Mouse (Mus musculus): Measurements from ENCODE around the gene Aldoc. TPM values are rescaled to one million over a fixed set of nuclear protein-coding genes. Genes with fewer than 3 reads are reported as not detected.

The Aldoc gene
- polyA plus RNA-seq (2015; fragmentation: Nextera tagmentation; extraction: Ambion mirVana): 13.7 and 19.6 TPM in 2 replicates

DNA sequence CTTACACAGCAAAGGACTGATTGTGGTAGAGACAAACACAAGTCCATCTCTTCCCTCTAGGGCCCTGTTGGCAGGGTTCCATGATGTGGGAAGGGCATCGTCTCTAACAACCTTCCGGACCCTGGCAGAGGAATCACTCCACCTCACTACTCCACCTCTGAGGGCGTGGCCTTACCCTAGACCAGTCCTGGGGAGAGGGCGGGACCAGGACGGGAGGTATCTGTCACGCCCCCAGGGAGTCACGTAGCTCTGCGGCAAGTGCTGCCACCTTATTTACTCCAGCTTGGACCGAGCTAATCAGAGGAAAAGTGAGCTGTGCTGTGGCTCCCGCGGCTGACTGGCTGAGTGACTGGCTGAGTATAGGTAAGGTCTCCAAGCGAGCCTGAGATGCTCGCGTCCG is at the start of gene Aldoc:
Aldoc (plus strand) TSS at position 109 of the 400 bp plus-strand sequence.

DNA sequence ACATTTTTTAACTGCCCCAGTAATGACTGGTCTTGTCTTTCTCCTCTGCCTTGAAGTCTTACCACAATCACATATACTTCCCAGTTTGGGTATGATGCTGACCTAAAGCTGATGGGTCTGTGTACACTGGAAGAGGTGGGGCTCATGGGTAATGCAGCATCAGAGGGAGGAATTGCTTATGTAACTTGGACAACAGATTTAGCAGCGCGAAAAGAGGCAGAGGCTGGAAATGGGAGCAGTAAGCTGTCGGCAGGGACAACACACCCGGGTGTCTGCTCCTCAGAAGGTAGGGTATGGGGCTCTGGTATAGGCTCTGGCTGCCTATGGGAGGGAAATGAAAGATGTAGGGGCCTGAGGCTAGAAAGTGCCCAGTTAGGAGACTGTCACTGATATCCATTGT is 32.1 kb upstream of the Aldoc start, which contains the start of gene BC030499:
BC030499 (plus strand) TSS at position 188 of the 400 bp plus-strand sequence.

DNA sequence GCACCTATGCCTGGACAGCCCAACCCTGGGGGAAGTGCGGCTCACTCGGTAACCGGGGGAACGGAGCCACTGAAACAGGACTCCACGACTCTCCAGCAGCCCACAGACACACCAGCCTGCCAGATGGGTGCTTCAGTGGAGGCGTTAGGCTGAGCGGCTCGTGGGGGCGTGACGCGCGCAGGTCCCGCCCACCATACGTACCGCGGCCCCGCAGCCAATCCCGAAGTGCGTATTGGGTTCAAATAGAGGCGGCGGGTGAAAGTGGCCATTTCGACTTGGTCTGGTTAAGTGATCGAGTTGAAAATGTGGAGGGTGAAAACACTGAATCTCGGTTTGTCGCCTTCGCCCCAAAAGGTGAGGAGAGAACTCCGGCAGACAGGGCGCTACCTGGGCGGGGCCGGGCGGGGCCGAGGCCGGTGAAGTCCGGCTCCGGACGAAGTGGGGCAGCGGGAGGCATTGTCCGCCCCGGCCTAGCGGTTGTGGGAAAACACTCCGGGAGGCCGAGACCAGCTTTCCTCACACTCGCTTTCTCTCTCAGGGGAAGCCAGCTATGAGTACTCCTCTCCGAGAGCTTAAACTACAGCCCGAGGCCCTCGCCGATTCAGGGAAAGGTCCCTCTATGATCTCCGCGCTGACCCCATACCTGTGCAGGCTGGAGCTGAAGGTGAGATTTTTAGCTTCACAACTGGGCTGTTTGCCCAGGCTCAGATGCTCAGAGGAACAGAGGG is 21.2 kb upstream of the Aldoc start, which contains the start of gene Spag5:
Spag5 (plus strand) TSS at position 173 of the 728 bp plus-strand sequence.

DNA sequence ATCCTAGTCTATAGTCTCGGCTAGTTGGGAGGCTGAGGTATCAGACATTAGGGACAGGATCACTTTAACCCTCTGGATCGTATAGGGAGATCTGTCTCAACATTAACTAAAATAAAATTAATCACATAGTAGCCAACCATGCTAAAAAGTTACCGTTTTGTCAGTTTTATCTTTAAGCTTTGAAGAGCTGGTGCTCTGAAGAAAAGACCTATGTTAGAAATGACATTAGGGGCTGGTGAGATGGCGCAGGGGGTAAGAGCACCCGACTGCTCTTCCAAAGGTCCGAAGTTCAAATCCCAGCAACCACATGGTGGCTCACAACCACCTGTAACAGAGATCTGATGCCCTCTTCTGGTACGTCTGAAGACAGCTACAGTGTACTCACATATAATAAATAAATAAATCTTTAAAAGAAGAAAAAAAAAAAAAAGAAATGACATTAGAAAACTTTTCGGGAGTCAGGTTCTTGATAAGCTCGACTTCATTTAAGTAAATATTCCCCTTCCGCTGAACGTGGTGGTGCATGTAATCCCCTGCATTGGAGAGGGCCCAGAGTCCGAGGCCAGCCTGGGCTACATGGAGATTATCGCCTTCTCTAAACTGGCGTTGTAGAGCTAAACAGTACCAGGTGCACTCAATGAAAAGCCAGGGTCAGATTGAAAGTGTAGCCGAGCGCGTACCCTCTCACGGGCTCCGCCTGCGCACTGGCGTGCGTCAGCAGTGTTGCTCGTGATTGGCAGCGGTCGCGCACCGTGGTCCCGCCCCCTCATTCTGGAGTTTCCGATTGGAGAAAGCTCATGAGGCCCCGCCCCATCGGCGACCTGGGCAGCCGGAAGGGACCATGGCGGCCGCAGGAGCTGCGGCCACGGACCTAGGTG is 5.1 kb downstream of the Aldoc start, which contains the start of gene Pigs:
Pigs (plus strand) TSS at position 782 of the 878 bp plus-strand sequence.

DNA sequence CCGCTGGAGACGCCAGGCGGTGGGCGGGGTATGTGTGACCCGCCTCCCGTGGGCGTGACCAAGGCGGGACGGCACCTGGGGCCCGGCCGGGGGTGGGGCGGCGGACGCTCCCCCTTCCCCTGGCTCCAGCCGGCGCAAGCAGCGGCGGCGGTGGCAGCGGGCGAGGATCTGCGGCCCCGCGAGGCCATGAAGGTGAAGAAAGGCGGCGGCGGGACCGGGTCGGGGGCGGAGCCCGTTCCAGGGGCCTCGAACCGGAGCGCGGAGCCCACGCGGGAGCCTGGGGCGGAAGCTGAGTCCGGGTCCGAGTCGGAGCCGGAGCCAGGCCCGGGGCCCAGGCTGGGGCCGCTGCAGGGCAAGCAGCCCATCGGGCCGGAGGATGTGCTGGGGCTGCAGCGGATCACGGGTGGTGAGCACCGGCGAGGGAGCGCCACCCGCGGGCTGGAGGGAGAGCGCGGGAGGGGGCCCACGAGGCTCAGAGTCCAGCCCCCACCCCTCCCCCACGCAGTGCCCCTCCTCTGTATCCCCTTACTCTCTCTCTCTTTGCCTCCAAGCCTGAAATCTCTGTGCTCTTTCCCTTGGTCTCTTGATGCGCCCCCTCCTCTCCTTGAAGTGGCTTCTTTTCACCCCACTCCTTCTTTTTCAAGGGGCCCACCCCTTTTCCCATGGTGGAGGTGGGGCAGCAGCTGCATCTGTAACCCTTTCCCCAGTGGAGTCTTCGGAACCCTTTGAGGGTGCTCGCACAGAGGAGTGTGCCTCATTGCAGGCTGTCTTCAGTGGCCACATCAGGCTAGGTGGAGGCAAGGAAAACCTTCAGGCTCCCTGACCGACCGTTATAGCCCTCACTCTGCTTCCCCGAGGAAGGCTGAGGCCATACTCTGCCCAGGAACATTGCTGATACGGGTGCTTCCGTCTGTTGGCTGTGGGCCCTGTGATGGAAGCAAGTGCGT is 20.9 kb downstream of the Aldoc start, which contains the start of gene Unc119:
Unc119 (plus strand) TSS at position 102 of the 947 bp plus-strand sequence.

Other genes with a start within 250 kb of the Aldoc start
- gene Eral1, start 242.6 kb upstream of the Aldoc start, polyA plus RNA-seq (2015; fragmentation: Nextera tagmentation; extraction: Ambion mirVana): 18.5 and 31.0 TPM in 2 replicates
- 7.7 and 11.3 TPM in 2 replicates for gene Fam222b, start 228.3 kb upstream of the Aldoc start, polyA plus RNA-seq (2015; fragmentation: Nextera tagmentation; extraction: Ambion mirVana)
- gene Traf4, start 157.4 kb upstream of the Aldoc start, polyA plus RNA-seq (2015; fragmentation: Nextera tagmentation; extraction: Ambion mirVana): 26.5 and 29.7 TPM in 2 replicates
- gene Nek8, start 146.3 kb upstream of the Aldoc start, polyA plus RNA-seq (2015; fragmentation: Nextera tagmentation; extraction: Ambion mirVana): 12.4 and 15.0 TPM in 2 replicates
- gene Tlcd1, start 146.3 kb upstream of the Aldoc start, polyA plus RNA-seq (2015; fragmentation: Nextera tagmentation; extraction: Ambion mirVana): 43.8 and 59.8 TPM in 2 replicates
- 1,480 and 1,753 TPM in 2 replicates for gene Rpl23a, start 139.4 kb upstream of the Aldoc start, polyA plus RNA-seq (2015; fragmentation: Nextera tagmentation; extraction: Ambion mirVana)
- 133 and 149 TPM in 2 replicates for gene Rab34, start 134.5 kb upstream of the Aldoc start, polyA plus RNA-seq (2015; fragmentation: Nextera tagmentation; extraction: Ambion mirVana)
- gene Proca1, start 129.6 kb upstream of the Aldoc start, polyA plus RNA-seq (2015; fragmentation: Nextera tagmentation; extraction: Ambion mirVana): 6.5 and 7.8 TPM in 2 replicates
- gene Sdf2, start 77.2 kb upstream of the Aldoc start, polyA plus RNA-seq (2015; fragmentation: Nextera tagmentation; extraction: Ambion mirVana): 161 and 193 TPM in 2 replicates
- 12.5 and 14.4 TPM in 2 replicates for gene Supt6, start 77.0 kb upstream of the Aldoc start, polyA plus RNA-seq (2015; fragmentation: Nextera tagmentation; extraction: Ambion mirVana)
- 39.8 and 70.6 TPM in 2 replicates for gene 2610507B11Rik, start 61.2 kb upstream of the Aldoc start, polyA plus RNA-seq (2015; fragmentation: Nextera tagmentation; extraction: Ambion mirVana)
- gene BC030499, start 32.1 kb upstream of the Aldoc start, polyA plus RNA-seq (2015; fragmentation: Nextera tagmentation; extraction: Ambion mirVana): 0.21 TPM in 1 of 2 replicates, not detected in the other
- gene Spag5, start 21.4 kb upstream of the Aldoc start, polyA plus RNA-seq (2015; fragmentation: Nextera tagmentation; extraction: Ambion mirVana): 6.4 and 8.2 TPM in 2 replicates
- 50.8 and 80.0 TPM in 2 replicates for gene Pigs, start 5.4 kb downstream of the Aldoc start, polyA plus RNA-seq (2015; fragmentation: Nextera tagmentation; extraction: Ambion mirVana)
- gene Unc119, start 20.5 kb downstream of the Aldoc start, polyA plus RNA-seq (2015; fragmentation: Nextera tagmentation; extraction: Ambion mirVana): 82.0 and 100 TPM in 2 replicates
- 0.06 TPM in 1 of 2 replicates, not detected in the other for gene Foxn1, start 63.6 kb downstream of the Aldoc start, polyA plus RNA-seq (2015; fragmentation: Nextera tagmentation; extraction: Ambion mirVana)
- 0.11 and 0.21 TPM in 2 replicates for gene Slc13a2, start 99.2 kb downstream of the Aldoc start, polyA plus RNA-seq (2015; fragmentation: Nextera tagmentation; extraction: Ambion mirVana)
- 13.1 and 25.8 TPM in 2 replicates for gene Slc46a1, start 142.7 kb downstream of the Aldoc start, polyA plus RNA-seq (2015; fragmentation: Nextera tagmentation; extraction: Ambion mirVana)
- 5.0 and 7.8 TPM in 2 replicates for gene Sarm1, start 174.8 kb downstream of the Aldoc start, polyA plus RNA-seq (2015; fragmentation: Nextera tagmentation; extraction: Ambion mirVana)
- 41.1 and 59.4 TPM in 2 replicates for gene Vtn, start 176.1 kb downstream of the Aldoc start, polyA plus RNA-seq (2015; fragmentation: Nextera tagmentation; extraction: Ambion mirVana)
- gene Sebox, start 180.5 kb downstream of the Aldoc start, polyA plus RNA-seq (2015; fragmentation: Nextera tagmentation; extraction: Ambion mirVana): not detected in 2 replicates
- gene Tmem199, start 189.2 kb downstream of the Aldoc start, polyA plus RNA-seq (2015; fragmentation: Nextera tagmentation; extraction: Ambion mirVana): 49.5 and 55.2 TPM in 2 replicates
- gene Poldip2, start 189.2 kb downstream of the Aldoc start, polyA plus RNA-seq (2015; fragmentation: Nextera tagmentation; extraction: Ambion mirVana): 122 and 191 TPM in 2 replicates
- gene Tnfaip1, start 213.4 kb downstream of the Aldoc start, polyA plus RNA-seq (2015; fragmentation: Nextera tagmentation; extraction: Ambion mirVana): 33.2 and 38.8 TPM in 2 replicates
- 193 and 207 TPM in 2 replicates for gene Ift20, start 213.4 kb downstream of the Aldoc start, polyA plus RNA-seq (2015; fragmentation: Nextera tagmentation; extraction: Ambion mirVana)
- 34.3 and 47.6 TPM in 2 replicates for gene Tmem97, start 227.8 kb downstream of the Aldoc start, polyA plus RNA-seq (2015; fragmentation: Nextera tagmentation; extraction: Ambion mirVana)

All from adrenal gland, postnatal 0 days (tissue).